Mouse (Mus musculus): Measurements from ENCODE around the gene Bud31.
"Not testable (repeated sequence)": the region's sequence is repeated elsewhere in the genome, so short reads cannot be mapped to it uniquely, and the experiment has no call there.

Bud31 gene

GRCm38 (mm10) chr5:145129124-145129523, 11.0 kb upstream of the Bud31 start:
- CTCF ChIA-PET = interaction anchor here (0.8 kb wide), 1 partner anchor 10 kb away, joined by 3 read pairs; no protein-coding TSS in a partner anchor

- CTCF ChIA-PET = interaction anchor here (0.8 kb wide), 1 partner anchor 9 kb away, joined by 3 read pairs; no protein-coding TSS in a partner anchor
Measured at GRCm38 (mm10) chr5:145129773-145130172, 10.4 kb upstream of the Bud31 start.

GRCm38 (mm10) chr5:145130191-145130590, 10.0 kb upstream of the Bud31 start:
- CTCF ChIA-PET = no interaction called here

- CTCF ChIA-PET = no interaction called here
Measured at GRCm38 (mm10) chr5:145130995-145131394, 9.2 kb upstream of the Bud31 start.

GRCm38 (mm10) chr5:145133275-145133674, 6.9 kb upstream of the Bud31 start:
- CTCF ChIA-PET = not testable (repeated sequence)

GRCm38 (mm10) chr5:145138836-145139235, 1.3 kb upstream of the Bud31 start:
- CTCF ChIA-PET = interaction anchor here (1.1 to 1.3 kb wide), 2 partner anchors 9 to 174 kb away, joined by 3 read pairs; no protein-coding TSS in a partner anchor

- CTCF ChIA-PET = no interaction called here
Measured at GRCm38 (mm10) chr5:145140611-145141010, 449 bp downstream of the Bud31 start.

- CTCF ChIA-PET = no interaction called here
Measured at GRCm38 (mm10) chr5:145147748-145148147, 7.6 kb downstream of the Bud31 start.

- CTCF ChIA-PET = no interaction called here
Measured at GRCm38 (mm10) chr5:145149294-145149693, 9.1 kb downstream of the Bud31 start.

- CTCF ChIA-PET = no interaction called here
Measured at GRCm38 (mm10) chr5:145152690-145153089, 12.5 kb downstream of the Bud31 start.

- CTCF ChIA-PET = no interaction called here
Measured at GRCm38 (mm10) chr5:145161361-145161760, 21.2 kb downstream of the Bud31 start.

GRCm38 (mm10) chr5:145164710-145165109, 24.5 kb downstream of the Bud31 start:
- CTCF ChIA-PET = interaction anchor here (0.7 kb wide), 1 partner anchor 1618 kb away, joined by 3 read pairs; no protein-coding TSS in a partner anchor

GRCm38 (mm10) chr5:145165184-145165583, 25.0 kb downstream of the Bud31 start:
- CTCF ChIA-PET = interaction anchor here (0.7 kb wide), 1 partner anchor 1618 kb away, joined by 3 read pairs; no protein-coding TSS in a partner anchor

GRCm38 (mm10) chr5:145166536-145167305, 26.6 kb downstream of the Bud31 start, which contains the start of the genes Ptcd1 and Cpsf4:
Gene Ptcd1, minus strand, starts transcription at chr5:145167108.
Gene Cpsf4, plus strand, starts transcription at chr5:145167213.
- CTCF ChIA-PET = interaction anchor here (0.7 kb wide), 1 partner anchor 54 kb away, joined by 3 read pairs; no protein-coding TSS in a partner anchor

GRCm38 (mm10) chr5:145167306-145167661, 27.1 kb downstream of the Bud31 start:
- CTCF ChIA-PET = no interaction called here

GRCm38 (mm10) chr5:145178461-145178980, 38.4 kb downstream of the Bud31 start:
- CTCF ChIA-PET = no interaction called here

- CTCF ChIA-PET = no interaction called here
Measured at GRCm38 (mm10) chr5:145185244-145185643, 45.1 kb downstream of the Bud31 start.

GRCm38 (mm10) chr5:145189416-145189815, 49.3 kb downstream of the Bud31 start:
- CTCF ChIA-PET = interaction anchor here (0.7 kb wide), 1 partner anchor 12 kb away, joined by 5 read pairs; the partner anchor contains the start of gene Zkscan14

GRCm38 (mm10) chr5:145190373-145190772, 50.2 kb downstream of the Bud31 start:
- CTCF ChIA-PET = interaction anchor here (0.6 kb wide), 1 partner anchor 957 kb away, joined by 5 read pairs; no protein-coding TSS in a partner anchor

GRCm38 (mm10) chr5:145190875-145191798, 51.0 kb downstream of the Bud31 start:
- CTCF ChIA-PET = interaction anchor here (0.6 kb wide), 1 partner anchor 957 kb away, joined by 5 read pairs; no protein-coding TSS in a partner anchor

GRCm38 (mm10) chr5:145191962-145192361, 51.8 kb downstream of the Bud31 start, which contains the start of gene Atp5j2:
Gene Atp5j2, minus strand, starts transcription at chr5:145192062.
- CTCF ChIA-PET = no interaction called here

All from spleen, embryonic (tissue).